Mouse (Mus musculus): ENCODE measurements at regions not wholly inside any gene's neighbourhood (a gene's known extent, or its start where the extent isn't known, plus 50 kb on each side); places are given as distances from the start of the nearest gene placed in this dataset.

DNA sequence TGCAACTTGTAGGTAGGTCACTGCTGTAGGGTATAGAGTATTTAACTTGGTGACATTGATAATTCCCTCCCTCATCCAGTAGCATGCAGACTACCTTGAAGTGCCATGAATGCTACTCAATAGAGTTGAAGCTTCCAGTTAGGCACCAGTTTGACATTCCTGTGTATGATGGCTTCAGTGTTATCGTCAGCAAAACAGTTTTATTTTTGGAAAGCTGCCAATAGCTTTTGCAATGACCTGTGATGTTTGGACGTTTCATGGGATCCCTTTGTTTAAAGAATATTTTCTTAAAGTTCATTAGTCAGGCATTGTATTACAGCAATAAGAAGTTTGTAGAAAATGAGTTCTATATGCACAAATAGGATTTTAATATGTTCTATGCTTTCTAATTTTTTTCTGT, 547.6 kb downstream of the Flrt2 start:
- no peaks in the 10 kb centered on the region for H3K4me1 ChIP-seq
- no peak for DNase-seq (ENCODE audit: extremely low spot score, low spot score)
- no peak overlapping the region for H3K27ac ChIP-seq
- no peak overlapping the region for H3K4me3 ChIP-seq
- no peaks in the 10 kb centered on the region for H3K27me3 ChIP-seq (ENCODE audit: poor library complexity, severe bottlenecking)
- H3K36me3 ChIP-seq (replicated peaks), result no peaks in the 10 kb centered on the region
- WGBS, result 84% methylated on average over 2 of the region's 2 CpGs
- no peaks in the 10 kb centered on the region for H3K9me3 ChIP-seq

DNA sequence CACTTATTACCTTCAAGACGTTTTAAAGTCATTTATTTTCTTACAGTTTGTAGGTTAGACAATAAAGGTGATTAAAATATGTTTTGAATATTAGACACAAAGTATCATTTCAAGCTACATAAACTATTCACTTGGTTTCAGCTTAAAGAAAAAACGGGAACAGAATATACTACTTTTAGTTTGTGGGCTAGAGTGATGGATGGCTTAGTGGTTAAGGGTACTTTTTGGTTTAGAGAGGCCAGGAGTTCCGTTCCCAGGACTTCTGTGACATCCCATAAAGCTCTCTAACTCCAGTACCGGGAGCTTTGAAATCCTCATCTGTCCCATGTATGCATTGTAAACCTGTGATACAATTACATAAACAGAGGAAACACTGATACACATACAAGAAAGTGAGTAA, 570.0 kb downstream of the Flrt2 start:
- H3K27me3 ChIP-seq (ENCODE audit: poor library complexity, severe bottlenecking), result no peaks in the 10 kb centered on the region
- H3K9me3 ChIP-seq, result no peaks in the 10 kb centered on the region
- H3K4me1 ChIP-seq, result no peaks in the 10 kb centered on the region
- H3K4me3 ChIP-seq, result no peak overlapping the region
- DNase-seq (ENCODE audit: extremely low spot score, low spot score), result no peak
- WGBS, result 76% methylated on average over 4 of the region's 4 CpGs
- no peak overlapping the region for H3K27ac ChIP-seq
- H3K36me3 ChIP-seq (replicated peaks), result no peaks in the 10 kb centered on the region

DNA sequence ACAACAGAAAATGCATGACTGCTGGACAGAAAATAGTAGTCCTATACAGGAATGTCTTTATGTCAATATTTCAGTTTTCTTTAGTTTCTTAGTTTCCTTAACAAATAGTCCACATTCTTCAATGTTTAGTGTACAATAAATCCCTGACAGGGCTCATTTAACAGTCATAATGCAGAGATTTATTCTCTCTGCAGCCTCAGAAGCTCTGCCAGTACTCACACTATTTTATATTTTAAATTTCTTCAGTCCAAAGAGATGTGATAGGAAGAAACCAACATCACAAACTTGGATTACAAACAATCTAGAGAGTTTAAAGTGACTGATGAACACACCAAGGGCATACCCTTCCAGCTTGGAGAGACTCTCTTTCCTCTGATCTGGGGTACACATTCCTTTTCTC, 583.9 kb downstream of the Flrt2 start:
- Histone ChIP-seq H3K36me3 (replicated peaks) (no peaks in the 10 kb centered on the region), H3K4me3 (no peak overlapping the region), H3K9me3 (no peaks in the 10 kb centered on the region), H3K27me3 (ENCODE audit: poor library complexity, severe bottlenecking) (no peaks in the 10 kb centered on the region), H3K4me1 (no peaks in the 10 kb centered on the region), H3K27ac (no peak overlapping the region)
- no peak for DNase-seq (ENCODE audit: extremely low spot score, low spot score)

DNA sequence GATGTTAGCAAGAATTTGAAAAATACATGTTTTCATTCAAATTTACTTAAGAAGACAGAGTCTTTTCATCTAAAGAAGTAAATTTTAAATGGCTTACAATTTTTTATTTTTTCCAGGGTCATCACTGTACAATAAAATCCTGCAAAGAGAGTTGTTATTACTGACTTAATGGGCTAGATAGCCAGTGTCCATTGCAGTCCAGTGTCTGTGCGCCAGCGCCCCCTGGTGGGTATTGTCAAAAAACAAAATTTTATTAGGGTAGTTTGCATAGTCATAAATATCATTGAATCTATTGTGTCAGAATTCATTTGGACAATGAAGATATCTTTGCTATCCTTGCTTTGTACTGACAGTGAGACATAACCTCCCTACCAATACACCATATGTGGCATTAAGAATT, 619.1 kb downstream of the Flrt2 start:
- H3K27ac ChIP-seq, result no peak overlapping the region
- 4% methylated on average over 2 of the region's 2 CpGs for WGBS
- no peaks in the 10 kb centered on the region for H3K27me3 ChIP-seq (ENCODE audit: poor library complexity, severe bottlenecking)
- no peak overlapping the region for H3K4me3 ChIP-seq
- peak; percentile 34 for DNase-seq (ENCODE audit: extremely low spot score, low spot score)
- H3K9me3 ChIP-seq, result no peaks in the 10 kb centered on the region
- no peaks in the 10 kb centered on the region for H3K4me1 ChIP-seq
- H3K36me3 ChIP-seq (replicated peaks), result no peaks in the 10 kb centered on the region

DNA sequence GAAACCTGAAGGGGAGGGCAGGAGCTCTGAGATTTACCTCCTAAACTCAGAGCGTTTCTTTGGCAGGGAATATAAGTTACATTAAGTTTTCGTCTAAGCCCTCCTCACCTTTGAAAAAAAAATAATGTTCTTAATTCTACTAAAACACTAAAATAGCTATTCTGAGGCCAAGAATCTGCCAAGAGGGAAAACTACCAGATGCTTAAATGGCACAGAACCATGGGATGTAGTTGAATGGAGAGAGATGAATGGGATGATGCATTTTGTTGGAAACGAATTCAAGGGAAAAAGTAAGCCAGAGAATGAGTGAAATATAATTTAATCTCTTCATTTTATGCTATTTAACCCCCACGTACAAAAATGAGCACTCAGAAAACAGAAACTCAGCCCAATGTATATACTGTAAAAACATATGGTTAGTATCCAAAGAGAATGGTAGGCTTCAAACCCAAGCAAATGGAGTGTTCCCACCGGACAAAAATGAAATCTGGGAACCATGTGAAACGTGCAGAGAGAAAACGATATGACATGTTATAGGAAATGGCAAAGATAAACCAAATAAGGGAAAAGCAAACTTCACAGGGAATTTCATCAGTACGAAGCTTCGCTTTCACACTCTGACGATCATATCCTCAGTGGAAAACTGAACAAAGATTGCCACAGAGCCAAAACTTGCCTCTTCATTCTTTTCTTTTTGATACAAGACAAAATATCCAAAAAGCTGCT, 631.2 kb downstream of the Flrt2 start:
- Histone ChIP-seq H3K27ac (no peak overlapping the region), H3K27me3 (ENCODE audit: poor library complexity, severe bottlenecking) (no peaks in the 10 kb centered on the region), H3K9me3 (no peaks in the 10 kb centered on the region), H3K4me1 (peaks cover 6% of the 10 kb centered on the region; the same call in 1 of the 2 replicates), H3K4me3 (no peak overlapping the region), H3K36me3 (replicated peaks) (no peaks in the 10 kb centered on the region)
- WGBS, result 90% methylated on average over 10 of the region's 10 CpGs
- DNase-seq (ENCODE audit: extremely low spot score, low spot score), result no peak

DNA sequence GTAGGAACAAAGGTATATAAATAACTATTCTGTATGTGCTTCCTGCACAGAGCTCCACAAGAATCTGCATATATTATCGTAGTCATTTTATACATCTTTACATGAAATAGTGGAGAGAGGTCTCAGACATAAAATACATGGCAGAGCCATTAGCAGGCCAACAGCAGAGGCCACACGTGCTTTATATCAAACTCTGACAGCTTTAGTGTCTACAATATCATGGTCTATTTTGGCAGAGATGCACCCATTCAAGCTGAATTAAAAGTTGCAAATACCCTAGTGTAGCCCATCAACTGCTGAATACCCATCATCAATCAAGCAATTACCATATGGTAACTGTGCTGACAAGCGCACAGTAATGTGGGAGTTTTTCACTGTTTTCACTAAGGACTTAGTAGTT, 659.1 kb downstream of the Flrt2 start:
- no peaks in the 10 kb centered on the region for H3K27me3 ChIP-seq (ENCODE audit: poor library complexity, severe bottlenecking)
- H3K9me3 ChIP-seq, result no peaks in the 10 kb centered on the region
- no peak for DNase-seq (ENCODE audit: extremely low spot score, low spot score)
- H3K4me1 ChIP-seq, result no peaks in the 10 kb centered on the region
- WGBS, result 91% methylated on average over 3 of the region's 3 CpGs
- no peak overlapping the region for H3K27ac ChIP-seq
- H3K4me3 ChIP-seq, result no peak overlapping the region
- no peaks in the 10 kb centered on the region for H3K36me3 ChIP-seq (replicated peaks)

DNA sequence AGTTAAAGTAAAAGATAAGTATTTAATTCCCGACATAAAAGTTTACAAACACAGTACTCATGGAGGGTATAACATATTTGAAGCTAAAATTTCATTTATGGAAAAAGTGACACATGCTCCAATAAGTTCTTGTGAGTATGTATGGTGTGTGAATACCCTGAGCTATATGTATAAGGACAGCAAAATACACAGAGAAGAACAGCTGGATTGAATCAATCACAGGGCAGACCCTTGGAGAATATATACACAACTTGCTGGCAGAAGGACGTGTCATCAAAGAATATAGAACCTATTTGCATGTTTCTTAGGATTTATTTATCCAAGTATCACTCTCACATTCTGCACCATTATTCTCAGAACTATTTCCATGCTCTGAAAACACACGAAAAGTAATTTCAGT, 686.9 kb downstream of the Flrt2 start:
- DNase-seq (ENCODE audit: extremely low spot score, low spot score), result no peak
- H3K36me3 ChIP-seq (replicated peaks), result no peaks in the 10 kb centered on the region
- no peak overlapping the region for H3K27ac ChIP-seq
- H3K4me1 ChIP-seq, result no peaks in the 10 kb centered on the region
- no peaks in the 10 kb centered on the region for H3K9me3 ChIP-seq
- H3K27me3 ChIP-seq (ENCODE audit: poor library complexity, severe bottlenecking), result no peaks in the 10 kb centered on the region
- 86% methylated on average over 3 of the region's 3 CpGs for WGBS
- H3K4me3 ChIP-seq, result no peak overlapping the region

DNA sequence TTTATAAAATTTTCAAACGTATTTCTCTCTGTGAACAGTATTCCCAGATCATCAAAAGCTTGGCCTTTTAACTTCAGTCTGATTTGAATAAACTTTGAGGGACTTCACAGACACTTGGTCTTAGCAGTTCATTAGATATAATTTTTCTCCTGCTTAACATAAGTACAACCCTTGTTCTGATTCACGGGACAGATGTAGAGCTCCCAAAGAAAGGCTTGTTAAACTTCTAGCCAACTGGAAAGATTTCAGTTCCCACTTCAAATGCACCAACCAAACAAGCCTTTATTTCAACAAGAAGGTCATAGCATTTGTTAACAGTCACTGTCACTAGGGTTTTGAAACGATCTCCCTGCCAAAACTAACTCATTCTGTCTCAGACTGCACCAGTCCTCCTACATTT, 727.1 kb downstream of the Flrt2 start:
- H3K27ac ChIP-seq, result no peak overlapping the region
- no peak for DNase-seq (ENCODE audit: extremely low spot score, low spot score)
- H3K36me3 ChIP-seq (replicated peaks), result no peaks in the 10 kb centered on the region
- no peaks in the 10 kb centered on the region for H3K9me3 ChIP-seq
- H3K27me3 ChIP-seq (ENCODE audit: poor library complexity, severe bottlenecking), result no peaks in the 10 kb centered on the region
- 77% methylated on average over 3 of the region's 3 CpGs for WGBS
- no peaks in the 10 kb centered on the region for H3K4me1 ChIP-seq
- no peak overlapping the region for H3K4me3 ChIP-seq

DNA sequence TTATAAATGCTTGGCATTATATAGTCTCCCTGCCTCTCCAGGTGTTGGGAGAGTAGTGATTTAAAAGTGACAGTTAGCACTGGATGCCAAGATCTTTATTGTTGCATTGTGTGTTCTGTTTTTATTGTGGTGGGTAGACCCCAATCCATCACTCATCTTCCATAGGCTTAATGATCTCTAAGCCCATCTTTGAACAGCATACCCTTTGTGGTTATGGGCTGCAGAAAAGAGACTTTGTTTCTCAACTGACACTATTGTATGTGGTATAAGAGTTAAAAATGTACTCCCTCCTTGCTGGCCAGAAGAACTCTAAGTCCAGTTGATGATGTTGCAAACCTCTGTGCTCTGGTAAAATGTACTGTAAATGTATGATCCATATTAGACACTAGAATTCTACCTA, 727.5 kb downstream of the Flrt2 start:
- Histone ChIP-seq H3K27ac (no peak overlapping the region), H3K9me3 (no peaks in the 10 kb centered on the region), H3K27me3 (ENCODE audit: poor library complexity, severe bottlenecking) (no peaks in the 10 kb centered on the region), H3K36me3 (replicated peaks) (no peaks in the 10 kb centered on the region), H3K4me1 (no peaks in the 10 kb centered on the region), H3K4me3 (no peak overlapping the region)
- no peak for DNase-seq (ENCODE audit: extremely low spot score, low spot score)

DNA sequence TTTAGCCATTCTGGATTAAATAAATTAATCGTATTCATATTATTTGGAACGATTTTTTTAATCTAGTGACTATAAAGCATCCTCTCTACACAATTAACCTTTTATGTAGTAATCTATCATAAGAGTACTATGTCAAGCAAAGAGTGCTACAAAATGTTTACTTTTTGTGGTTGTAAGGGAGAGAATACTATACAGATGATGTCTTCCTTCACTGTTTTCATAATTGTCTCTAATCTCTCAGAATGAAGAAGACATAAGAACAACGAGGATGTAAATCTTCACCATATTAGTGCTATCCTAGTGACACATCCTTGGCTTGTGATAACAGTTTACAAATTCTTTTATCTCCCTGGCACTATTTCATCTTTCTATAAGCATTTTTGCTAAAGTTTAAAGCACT, 735.6 kb downstream of the Flrt2 start:
- Histone ChIP-seq H3K27ac (no peak overlapping the region), H3K27me3 (ENCODE audit: poor library complexity, severe bottlenecking) (no peaks in the 10 kb centered on the region), H3K4me3 (no peak overlapping the region), H3K36me3 (replicated peaks) (no peaks in the 10 kb centered on the region), H3K4me1 (no peaks in the 10 kb centered on the region), H3K9me3 (no peaks in the 10 kb centered on the region)
- WGBS, result 89% methylated on average over 3 of the region's 3 CpGs
- DNase-seq (ENCODE audit: extremely low spot score, low spot score), result no peak

DNA sequence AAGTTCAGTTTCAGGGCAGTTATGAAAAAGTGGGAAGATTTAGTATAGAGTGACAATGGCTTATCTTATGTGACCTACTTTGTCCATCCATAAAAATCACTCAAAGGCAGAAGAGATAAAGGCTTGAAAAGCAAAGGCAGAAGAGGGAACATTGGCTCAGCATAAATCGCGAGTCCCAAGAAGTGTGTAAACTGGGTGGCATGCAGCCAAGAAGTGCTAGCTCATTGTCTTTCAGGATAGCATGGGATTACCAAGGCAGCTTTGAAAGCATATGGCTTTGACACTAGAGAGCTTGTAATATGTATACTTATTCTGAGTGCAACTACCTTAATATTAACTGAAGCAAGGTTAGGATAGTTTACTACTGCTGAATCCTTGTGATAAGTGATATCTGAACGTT, 750.5 kb downstream of the Flrt2 start:
- Histone ChIP-seq H3K27me3 (ENCODE audit: poor library complexity, severe bottlenecking) (no peaks in the 10 kb centered on the region), H3K9me3 (no peaks in the 10 kb centered on the region), H3K4me1 (no peaks in the 10 kb centered on the region), H3K27ac (no peak overlapping the region), H3K36me3 (replicated peaks) (no peaks in the 10 kb centered on the region), H3K4me3 (no peak overlapping the region)
- DNase-seq (ENCODE audit: extremely low spot score, low spot score), result no peak
- WGBS, result 91% methylated on average over 3 of the region's 3 CpGs

DNA sequence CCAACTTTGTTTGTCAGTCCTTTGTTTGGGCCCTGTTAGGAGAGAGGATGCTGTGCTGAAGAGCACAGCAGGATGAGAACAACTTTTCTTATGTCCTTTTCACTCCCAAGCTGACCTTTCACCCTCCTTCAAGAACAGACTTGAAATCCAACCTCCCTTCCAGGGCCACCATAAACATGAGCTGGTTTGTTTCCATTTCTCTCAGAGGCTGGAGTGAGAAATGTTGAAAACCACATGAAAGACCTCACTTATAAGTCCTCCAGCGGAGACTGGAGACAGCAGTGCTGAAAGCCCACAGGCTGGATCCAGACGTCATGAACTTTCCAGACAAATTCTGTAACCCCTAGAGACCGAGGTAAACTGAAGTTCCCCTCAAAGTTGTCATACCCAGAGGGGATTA, 761.3 kb downstream of the Flrt2 start:
- Histone ChIP-seq H3K9me3 (no peaks in the 10 kb centered on the region), H3K4me3 (no peak overlapping the region), H3K4me1 (peaks cover 8% of the 10 kb centered on the region), H3K27me3 (ENCODE audit: poor library complexity, severe bottlenecking) (no peaks in the 10 kb centered on the region), H3K27ac (no peak overlapping the region), H3K36me3 (replicated peaks) (no peaks in the 10 kb centered on the region)
- WGBS, result 16% methylated on average over 3 of the region's 3 CpGs
- DNase-seq (ENCODE audit: extremely low spot score, low spot score), result no peak

DNA sequence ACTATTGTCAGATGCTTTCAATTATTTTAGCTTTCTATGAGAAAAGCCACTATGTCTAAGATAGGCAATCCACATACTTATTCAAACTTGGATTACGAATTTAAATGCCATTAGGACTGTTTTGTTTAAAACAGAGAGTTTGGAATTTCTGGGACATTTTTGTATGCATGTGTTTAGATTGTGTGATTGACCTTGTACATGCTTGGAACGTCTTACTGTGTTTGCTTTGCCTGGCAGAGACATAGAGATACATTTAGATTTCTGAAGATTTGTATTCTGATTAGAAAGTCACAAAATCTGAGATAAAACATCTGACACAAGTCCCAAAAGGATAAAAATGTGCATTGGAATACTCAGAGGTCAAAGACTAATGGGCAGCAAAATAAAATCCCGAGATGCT, 784.3 kb downstream of the Flrt2 start:
- Histone ChIP-seq H3K9me3 (no peaks in the 10 kb centered on the region), H3K36me3 (replicated peaks) (no peaks in the 10 kb centered on the region), H3K27ac (no peak overlapping the region), H3K4me3 (no peak overlapping the region), H3K27me3 (ENCODE audit: poor library complexity, severe bottlenecking) (no peaks in the 10 kb centered on the region), H3K4me1 (no peaks in the 10 kb centered on the region)
- no peak for DNase-seq (ENCODE audit: extremely low spot score, low spot score)
- WGBS, result 76% methylated on average over 3 of the region's 3 CpGs

DNA sequence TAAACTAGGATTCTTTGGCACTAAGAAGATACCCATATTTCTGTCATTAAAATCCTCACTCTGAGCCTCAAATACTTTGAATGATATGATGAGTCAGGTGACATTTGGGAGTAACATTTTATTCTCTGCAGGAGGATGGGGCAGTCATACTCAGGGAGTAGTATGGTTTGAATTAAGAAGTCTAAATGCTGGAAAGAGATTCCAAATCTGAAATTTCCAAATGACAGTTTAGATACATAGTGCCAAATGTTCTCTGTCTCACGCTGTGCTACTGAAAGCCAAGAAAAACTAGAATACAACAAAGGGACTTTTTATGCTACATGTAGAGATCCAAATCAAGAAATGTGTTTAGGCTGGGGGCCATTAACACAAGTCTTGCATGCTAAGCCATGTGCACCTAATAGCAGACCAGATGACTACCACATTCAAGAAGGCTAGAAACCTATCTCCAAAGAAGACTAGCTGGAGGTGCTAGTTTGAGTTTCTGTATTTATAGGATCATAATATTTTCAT, 796.5 kb downstream of the Flrt2 start:
- Histone ChIP-seq H3K9me3 (no peaks in the 10 kb centered on the region), H3K4me1 (no peaks in the 10 kb centered on the region), H3K27ac (no peak overlapping the region), H3K27me3 (ENCODE audit: poor library complexity, severe bottlenecking) (no peaks in the 10 kb centered on the region), H3K36me3 (replicated peaks) (no peaks in the 10 kb centered on the region), H3K4me3 (no peak overlapping the region)
- no peak for DNase-seq (ENCODE audit: extremely low spot score, low spot score)
- 94% methylated on average over 1 of the region's 1 CpGs for WGBS
